Mouse (Mus musculus): Measurements from ENCODE around the gene Nmrk2.

GRCm38 (mm10) chr10:81201807-81202758 lies at the start of gene Nmrk2:
- no peak for TF ChIP-seq CTCF (IDR thresholded peaks at IDR 0.05; ENCODE audit: low read depth)
- no peak for TF ChIP-seq EP300 (IDR thresholded peaks at IDR 0.05; ENCODE audit: low read depth)
